Mouse (Mus musculus) common myeloid progenitor, adult 5-6 weeks (primary cell): ENCODE measurements around the gene Tmem25. TPM values are rescaled to one million over a fixed set of nuclear protein-coding genes. Genes with fewer than 3 reads are reported as not detected.
"Not testable (repeated sequence)": the region's sequence is repeated elsewhere in the genome, so short reads cannot be mapped to it uniquely, and the experiment has no call there.

ENCODE experiments used
- ATAC-seq: replicated peaks from 2 replicates; pipeline ENCODE4 v1.8.0; 2016; ENCODE audit warnings: low read depth, mild to moderate bottlenecking, moderate TSS enrichment, inconsistent platforms; ENCODE audit not compliant: poor library complexity, severe bottlenecking
- total RNA-seq: library from RNA; stranded (forward); fragments of 200-1000, 187-1606 nt; gene quantifications from 2 replicates; pipeline ENCODE4 v1.2.3, GENCODE M21; 2017

Tmem25 gene
- total RNA-seq, 1 experiment from 2014 or later: 1.4 TPM

DNA sequence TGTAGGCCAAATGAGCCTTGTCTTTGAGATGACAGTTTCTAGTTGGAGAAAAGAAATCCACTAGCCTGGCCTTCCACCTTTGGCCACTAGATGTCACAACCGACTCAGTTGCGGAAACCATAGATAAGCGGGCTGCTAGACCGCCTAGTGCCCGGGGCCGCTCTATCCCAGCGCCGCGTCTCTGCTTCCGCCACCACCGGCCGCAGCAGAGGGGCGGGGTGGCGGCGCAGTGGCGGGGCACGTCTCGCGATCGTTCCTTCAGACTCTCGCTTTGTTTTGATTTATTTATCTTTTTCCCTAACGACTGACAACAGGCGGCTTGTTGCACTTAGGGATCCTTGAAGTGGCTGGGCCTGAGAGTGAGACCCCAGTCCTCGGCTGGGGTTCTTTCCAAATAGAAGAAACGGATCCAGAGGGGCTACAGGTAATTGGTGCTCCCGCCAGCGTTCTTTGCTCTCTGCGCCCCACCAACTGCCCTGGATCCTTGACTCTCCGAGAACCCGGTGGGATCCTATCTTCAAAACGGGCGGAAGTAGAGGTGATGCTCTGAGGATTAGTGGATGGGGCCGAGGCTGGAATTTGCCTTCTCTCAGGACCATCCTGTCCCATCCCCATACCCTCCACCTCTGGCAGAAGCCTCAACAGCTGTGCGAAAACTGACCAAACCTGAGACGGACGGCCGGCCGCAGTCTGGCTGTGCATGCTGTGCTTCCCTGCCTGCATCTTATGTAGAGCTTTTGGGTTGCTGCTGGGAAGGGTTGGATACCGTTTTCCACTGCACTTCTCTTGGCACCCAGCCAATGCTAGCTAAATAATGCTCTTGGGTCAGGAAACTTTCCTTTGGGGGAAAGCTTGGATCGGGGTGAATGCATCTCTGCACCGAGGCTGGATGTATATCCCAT lies 26.1 kb downstream of the Tmem25 start:
- peak; percentile 99 for ATAC-seq

DNA sequence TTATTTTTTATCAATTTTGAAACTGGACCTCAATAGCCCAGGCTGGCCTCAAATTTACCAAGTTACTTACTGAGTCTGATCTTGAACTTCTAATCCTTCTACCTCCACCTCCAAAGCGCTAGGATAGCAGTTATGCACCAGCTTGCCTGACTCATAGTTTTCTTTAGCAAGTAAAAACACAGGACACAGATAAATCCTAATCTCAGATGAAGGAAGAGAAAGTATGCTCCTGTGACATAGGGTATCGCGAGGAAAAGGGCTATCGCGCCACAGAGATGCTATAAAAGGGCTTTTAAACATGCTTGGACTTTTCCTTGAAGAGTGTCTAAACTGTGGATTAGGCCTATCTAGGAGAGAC lies 26.7 kb downstream of the Tmem25 start:
- ATAC-seq: 0 out of 2 replicates have a peak, but pooled peaks have one; percentile 2

DNA sequence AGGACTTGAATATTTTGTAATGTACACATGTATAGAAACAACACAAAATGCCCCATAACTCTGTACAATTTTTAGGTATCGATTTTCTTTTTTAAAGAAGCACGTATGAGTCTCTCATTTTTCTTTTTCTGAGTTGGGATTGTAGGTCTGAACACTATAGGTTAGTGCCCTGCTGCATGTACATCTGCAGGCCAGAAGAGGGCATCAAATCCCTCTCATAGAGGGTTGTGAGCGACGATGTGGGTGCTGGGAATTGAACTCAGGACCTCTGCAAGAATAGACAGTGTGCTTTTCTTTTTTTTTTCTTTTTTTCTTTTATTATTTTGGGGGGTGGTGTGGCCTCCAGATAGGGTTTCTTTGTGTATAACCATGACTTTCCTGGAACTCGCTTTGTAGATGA lies 27.7 kb downstream of the Tmem25 start:
- no peak for ATAC-seq

DNA sequence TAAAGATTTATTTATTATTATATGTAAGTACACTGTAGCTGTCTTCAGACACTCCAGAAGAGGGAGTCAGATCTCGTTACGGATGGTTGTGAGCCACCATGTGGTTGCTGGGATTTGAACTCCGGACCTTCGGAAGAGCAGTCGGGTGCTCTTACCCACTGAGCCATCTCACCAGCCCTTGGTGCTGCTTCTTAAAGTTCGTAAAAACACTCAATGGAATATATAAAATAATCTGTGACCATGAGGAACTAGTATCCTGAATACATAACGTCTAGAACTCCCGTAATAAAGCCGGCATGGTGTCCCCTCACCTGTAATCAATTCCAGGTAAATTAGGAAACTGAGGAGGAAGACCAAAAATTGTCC lies 31.1 kb downstream of the Tmem25 start:
- not testable (repeated sequence) for ATAC-seq

DNA sequence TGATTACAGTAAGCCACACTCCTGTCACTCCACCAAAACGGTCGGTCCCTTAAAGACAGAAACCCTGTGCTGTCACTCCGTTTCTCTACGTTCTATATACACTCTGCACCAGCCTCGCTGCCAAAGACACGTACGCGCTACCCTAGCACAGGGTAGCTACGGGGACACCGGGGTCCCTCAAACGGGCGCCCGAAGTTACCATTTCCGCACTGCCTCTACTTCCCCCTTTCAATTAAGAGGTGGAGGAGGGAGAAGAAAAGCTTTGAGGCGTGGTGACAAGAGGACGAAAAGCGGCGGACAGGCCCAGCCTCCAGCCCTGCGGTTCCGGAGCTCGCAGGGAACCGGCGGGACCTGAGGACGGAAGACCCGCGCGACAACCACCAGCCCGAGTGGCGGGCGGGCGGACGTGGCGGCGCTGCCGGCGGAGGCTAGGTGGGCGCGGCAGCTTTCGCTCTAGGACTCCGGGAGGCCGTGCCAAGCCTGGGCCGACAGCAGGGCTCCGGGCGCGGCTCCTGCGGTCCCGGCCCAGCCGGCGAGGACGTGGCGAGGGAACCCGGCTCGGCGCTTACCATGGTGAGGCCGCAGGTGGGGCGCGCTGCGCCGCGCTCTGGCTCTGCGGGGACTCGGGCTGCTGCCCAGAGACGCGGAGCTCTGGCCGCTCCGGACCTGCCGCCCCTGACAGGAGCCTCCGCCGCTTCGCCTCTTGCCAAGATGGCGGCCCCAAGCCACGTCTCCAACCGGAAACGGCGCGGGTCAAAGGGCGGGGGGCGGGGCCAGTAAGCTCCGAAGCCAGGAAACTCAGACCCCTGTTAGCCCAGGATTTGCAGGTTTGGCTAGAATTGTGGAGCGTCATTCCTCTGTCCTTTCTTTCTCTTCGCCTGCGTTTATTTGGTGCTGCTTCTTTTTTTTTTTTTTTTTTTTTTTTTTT lies 31.7 kb downstream of the Tmem25 start, which contains the start of the genes Arcn1 and Ift46:
Gene Arcn1, minus strand, starts transcription at position 745 of the 928 bp plus-strand sequence.
Gene Ift46, plus strand, starts transcription at position 808 of the 928 bp plus-strand sequence.
- ATAC-seq: peak; percentile 89

DNA sequence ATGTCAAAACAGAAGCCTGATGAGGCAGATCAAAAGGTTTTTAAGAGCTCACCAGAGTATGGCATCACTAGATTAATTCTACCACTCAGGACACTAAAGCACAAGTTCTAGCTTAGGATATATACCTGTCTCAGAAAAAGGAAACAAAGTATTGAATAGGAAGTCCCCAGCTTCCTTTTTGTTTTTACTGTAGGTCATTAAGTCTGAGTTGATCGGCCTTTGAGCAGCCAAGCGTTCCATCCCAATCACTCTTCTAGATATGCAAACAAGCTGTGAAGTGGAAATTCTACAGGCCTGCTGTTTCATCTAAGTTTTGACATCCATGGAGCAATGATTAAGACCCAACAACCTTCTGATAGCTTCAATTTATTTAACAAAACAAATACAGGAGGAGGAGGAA lies 38.2 kb downstream of the Tmem25 start:
- ATAC-seq: no peak

DNA sequence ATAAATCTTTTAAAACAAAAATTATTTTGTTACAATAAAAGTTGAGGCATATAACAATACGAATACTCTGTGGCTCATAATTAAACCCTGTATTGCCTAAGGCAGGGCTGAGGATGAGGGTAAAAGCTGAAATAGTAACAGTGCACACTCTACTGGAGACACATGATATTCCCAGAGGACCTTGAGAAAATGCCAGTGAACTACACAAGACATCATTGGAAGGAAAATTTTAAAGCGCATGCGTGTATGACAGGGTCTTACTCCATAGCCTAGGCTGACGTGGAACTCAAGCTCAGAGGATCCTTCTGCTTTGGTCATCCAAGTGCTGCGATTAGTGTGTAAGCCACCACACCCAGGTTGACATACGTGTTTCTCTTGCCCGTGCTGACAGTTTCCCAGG lies 50.6 kb downstream of the Tmem25 start:
- ATAC-seq: no peak

DNA sequence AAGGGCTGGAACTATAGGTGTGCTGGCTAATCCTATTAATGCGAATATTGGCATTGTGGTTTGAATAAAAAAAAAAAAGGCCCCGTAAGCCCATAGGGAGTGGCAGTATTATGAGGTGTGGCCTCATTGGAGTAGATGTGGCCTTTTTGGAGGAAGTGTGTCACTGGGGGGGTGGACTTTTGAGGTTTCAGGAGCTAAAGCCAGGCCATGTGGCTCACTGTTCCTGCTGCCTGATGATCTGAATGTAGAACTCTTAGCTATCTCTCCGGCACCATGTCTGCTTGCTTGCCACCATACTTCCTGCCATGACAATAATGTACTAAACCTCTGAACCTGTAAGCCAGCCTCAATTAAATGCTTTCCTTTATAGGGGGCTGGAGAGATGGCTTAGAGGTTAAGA lies 51.8 kb downstream of the Tmem25 start:
- no peak for ATAC-seq

DNA sequence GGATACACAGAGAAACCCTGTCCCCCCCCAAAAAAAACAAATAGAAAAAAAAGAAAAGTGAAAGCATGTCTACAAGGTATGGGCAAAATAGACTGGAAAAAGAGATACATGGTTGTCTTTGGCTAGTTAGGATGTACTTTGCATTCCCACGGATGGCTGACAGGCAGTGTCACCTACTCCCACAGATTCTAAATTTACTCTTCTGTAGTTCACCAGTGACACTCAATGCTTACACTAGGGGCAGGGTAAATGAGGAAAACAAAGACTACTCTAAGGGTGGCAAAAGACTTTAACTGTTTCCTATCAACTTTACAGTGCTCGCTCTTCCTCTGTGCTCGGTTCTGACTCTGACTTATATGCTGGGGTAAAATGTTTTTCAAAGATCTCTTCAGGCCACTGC lies 52.4 kb downstream of the Tmem25 start:
- no peak for ATAC-seq

DNA sequence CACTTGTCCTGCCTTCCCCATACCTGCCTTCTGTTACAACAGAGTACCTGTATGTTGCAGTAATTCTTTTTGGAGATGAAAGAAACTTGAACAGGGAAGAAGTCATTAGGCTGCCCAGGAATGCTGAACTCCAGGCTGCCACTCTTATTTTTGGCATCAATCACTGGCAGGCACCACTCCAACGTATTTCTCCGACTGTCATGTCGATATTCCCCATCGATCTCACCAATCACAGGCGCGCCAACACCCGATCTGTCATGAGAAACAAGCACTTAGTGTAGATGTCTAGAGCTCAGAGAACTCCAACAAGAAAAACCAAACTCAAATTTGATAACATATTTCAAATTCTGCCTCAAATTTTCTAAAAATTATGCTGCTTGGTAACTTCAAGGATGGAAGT lies 53.7 kb downstream of the Tmem25 start:
- ATAC-seq: no peak

Other genes with a start within 250 kb of the Tmem25 start
- gene Cxcr5, start 237.4 kb downstream of the Tmem25 start, total RNA-seq: not detected in 2 replicates
- 101 and 143 TPM in 2 replicates for gene Ddx6, start 194.4 kb downstream of the Tmem25 start, total RNA-seq
- not detected in 2 replicates for gene Treh, start 126.1 kb downstream of the Tmem25 start, total RNA-seq
- gene Phldb1, start 64.1 kb downstream of the Tmem25 start, total RNA-seq: 7.9 and 9.5 TPM in 2 replicates
- gene Arcn1, start 31.5 kb downstream of the Tmem25 start, total RNA-seq: 167 and 196 TPM in 2 replicates
- gene Ift46, start 31.4 kb downstream of the Tmem25 start, total RNA-seq: 26.1 and 37.7 TPM in 2 replicates
- gene Ttc36, start 3.8 kb upstream of the Tmem25 start, total RNA-seq: not detected in 2 replicates
- 19.9 and 21.1 TPM in 2 replicates for gene Kmt2a, start 82.0 kb upstream of the Tmem25 start, total RNA-seq
- 118 and 199 TPM in 2 replicates for gene Atp5l, start 121.4 kb upstream of the Tmem25 start, total RNA-seq
- 33.7 and 52.3 TPM in 2 replicates for gene Ube4a, start 166.3 kb upstream of the Tmem25 start, total RNA-seq
- 1.4 TPM in 1 of 2 replicates, not detected in the other for gene Cd3g, start 181.1 kb upstream of the Tmem25 start, total RNA-seq
- 0.05 TPM in 1 of 2 replicates, not detected in the other for gene Cd3d, start 182.5 kb upstream of the Tmem25 start, total RNA-seq
- gene Cd3e, start 210.3 kb upstream of the Tmem25 start, total RNA-seq: not detected in 2 replicates
- gene Mpzl2, start 240.5 kb upstream of the Tmem25 start, total RNA-seq: not detected in 2 replicates